Mouse (Mus musculus) heart, postnatal 4 days (tissue): Measurements from ENCODE around the gene Olfr110. TPM values are rescaled to one million over a fixed set of nuclear protein-coding genes. Genes with fewer than 3 reads are reported as not detected.
"Not testable (repeated sequence)": the region's sequence is repeated elsewhere in the genome, so short reads cannot be mapped to it uniquely, and the experiment has no call there.

Experiments
- DNase-seq: peaks from one replicate; pipeline ENCODE4 v3.0.0; 2021
- total RNA-seq, 2 experiments: library from RNA; stranded (reverse); gene quantifications; 2 replicates each; pipeline ENCODE4 v1.2.3; 2021

The Olfr110 gene
- total RNA-seq = not detected

DNA sequence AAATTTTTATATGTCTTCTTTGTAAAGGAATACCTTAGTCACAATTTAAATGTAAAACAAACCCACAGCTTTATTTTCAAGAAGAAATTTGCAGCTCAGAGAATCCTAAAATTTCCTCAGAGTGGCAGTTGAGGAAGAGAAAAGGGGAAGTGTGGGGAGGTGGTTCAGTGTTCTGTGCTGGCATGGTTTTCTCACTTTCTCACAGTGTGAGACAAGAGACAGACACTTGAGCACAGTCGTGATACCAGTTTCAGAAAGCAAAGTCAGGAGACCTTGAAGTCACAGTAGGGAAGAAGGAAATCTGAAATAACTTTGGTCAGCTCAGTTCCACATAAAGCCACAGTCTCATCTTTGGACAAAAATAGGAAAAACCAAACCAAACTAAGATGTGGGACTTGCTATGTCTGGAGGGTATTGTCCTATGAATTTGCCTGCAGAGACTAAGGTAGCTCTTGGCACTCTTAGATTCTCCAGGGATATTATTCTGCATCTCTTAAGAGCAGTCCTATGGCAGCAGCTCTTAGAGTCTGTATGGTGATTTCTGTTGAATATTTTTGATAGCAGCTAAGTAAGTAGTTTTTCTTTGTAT lies at the start of gene Olfr110:
Gene Olfr110 (plus strand): TSS at position 539 of the 589 bp plus-strand sequence.
- DNase-seq = no peak

DNA sequence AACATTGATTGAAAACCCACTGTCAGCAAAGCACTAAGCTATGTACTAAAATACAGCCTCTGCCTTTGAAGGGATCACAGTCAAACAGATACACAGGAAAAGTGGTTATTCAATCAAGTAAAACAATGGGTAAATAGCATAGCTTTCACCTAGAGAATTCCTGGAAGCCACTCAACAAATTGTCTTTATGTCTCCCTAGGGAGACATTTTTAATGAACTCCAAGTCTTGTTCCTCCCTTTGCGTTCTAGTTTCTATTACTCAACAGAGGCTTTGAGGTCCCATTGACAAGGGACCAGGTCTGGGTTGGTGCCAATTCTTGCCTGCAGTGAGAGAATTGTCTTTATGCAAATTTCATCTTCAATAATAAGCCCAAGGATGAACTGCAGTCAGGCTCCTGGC lies 47.1 kb upstream of the Olfr110 start, which contains the start of gene Olfr108:
Gene Olfr108 (plus strand): TSS at position 301 of the 400 bp plus-strand sequence.
- no peak for DNase-seq

DNA sequence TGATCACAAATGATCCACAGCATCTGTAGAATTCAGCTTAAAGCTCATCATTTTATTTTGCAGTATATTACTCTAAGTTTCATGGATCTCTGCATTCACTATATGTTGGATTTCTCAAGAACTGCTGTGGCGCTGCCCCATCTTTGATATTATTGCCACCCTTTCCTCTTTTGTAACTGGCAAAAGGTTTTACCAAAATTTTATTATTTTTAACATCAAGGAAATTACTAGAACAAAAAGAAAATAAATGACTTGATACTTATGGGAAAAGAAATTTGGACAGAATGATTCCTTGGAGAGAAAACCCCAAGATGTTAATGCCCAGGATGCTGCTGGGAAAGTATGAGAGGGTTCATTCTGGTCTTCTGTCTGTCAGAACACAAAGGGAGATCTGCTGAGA lies 33.7 kb upstream of the Olfr110 start, which contains the start of gene Olfr109:
Gene Olfr109 (plus strand): TSS at position 301 of the 400 bp plus-strand sequence.
- no peak for DNase-seq

DNA sequence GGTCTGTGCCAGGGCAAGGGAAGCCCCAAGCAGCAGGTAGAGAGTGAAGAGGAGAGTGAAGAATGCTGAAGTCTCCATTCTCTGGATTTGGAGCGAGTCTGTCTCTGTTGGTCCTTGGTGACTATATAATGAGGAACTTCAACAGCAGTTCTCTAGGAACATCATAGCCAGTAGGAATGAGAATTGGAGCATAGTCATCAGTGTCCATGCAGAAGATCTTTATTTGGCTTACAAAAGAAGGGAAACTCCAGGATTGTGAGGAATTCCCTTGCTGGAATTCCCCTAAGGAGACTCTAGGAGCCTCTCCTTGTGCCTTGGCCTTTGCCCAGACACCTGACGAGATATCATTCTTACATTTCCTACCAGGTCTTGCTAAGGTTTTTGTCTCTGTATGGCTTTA lies 8.8 kb upstream of the Olfr110 start, which contains the start of gene H2-M2:
Gene H2-M2 (minus strand): TSS at position 101 of the 400 bp plus-strand sequence.
- DNase-seq = no peak

DNA sequence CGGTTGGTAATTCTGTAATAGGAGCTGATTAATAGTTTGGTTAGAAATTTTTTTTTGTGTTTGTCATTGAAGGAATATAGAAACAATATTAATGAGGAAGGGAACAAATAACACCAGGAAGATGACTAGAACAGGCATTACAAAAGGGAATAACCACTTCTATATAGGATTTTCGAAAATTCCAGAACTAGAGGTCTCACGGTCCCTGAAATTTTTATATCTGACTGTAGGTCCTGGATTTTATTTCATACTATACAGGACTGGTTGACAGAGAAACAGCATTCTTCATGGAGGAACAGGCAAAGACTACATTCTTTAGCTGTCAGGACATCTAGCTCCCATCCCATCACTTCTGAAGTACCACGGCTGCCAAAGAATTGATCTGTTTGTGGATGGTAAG lies 15.5 kb downstream of the Olfr110 start, which contains the start of gene Olfr111:
Gene Olfr111 (plus strand): TSS at position 301 of the 400 bp plus-strand sequence.
- DNase-seq = no peak

DNA sequence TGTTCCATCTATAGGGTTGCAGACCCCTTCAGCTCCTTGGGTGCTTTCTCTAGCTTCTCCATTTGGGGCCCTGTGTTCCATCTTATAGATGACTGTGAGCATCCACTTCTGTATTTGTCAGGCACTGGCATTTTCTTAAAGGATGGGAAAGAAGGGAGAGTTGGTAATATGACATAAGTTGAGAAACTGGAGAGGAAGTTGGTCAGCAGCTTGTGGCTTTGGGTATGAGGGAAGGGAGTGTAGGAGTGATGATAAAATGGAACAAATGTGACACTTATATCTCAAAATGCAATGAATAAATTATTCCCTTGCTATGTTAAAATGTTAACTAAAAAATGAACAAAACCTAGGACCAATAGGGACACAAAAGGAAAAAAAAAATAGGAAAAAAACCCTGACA lies 32.3 kb downstream of the Olfr110 start:
- not testable (repeated sequence) for DNase-seq

DNA sequence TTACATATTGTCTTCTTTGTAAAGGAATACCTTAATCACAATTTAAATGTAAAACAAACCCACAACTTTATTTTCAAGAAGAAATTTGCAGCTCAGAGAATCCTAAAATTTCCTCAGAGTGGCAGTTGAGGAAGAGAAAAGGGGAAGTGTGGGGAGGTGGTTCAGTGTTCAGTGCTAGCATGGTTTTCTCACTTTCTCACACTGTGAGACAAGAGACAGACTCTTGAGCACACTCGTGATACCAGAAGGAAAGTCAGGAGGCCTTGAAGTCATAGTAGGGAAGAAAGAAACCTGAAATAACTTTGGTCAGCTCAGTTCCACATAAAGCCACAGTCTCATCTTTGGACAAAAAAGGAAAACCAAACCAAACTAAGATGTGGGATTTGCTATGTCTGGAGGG lies 33.2 kb downstream of the Olfr110 start:
- not testable (repeated sequence) for DNase-seq

DNA sequence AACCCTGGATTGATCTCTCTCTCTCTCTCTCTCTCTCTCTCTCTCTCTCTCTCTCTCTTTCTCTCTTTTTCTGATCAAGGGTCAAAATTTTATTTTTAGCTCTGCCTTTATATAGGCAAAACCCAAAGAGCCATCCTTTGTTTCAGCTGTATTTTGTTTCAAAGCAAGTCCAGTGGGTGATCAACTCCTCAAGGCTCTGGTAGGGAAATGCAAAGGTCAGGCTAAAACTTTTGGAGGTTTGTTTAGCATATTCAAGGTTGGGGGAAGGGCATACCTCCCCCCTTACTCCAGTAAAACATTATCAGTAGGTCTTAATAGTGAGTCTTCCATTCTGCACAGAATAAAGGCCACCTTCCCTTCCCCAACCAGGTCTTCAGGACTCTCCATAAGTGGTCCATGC lies 42.9 kb downstream of the Olfr110 start:
- DNase-seq = no peak

DNA sequence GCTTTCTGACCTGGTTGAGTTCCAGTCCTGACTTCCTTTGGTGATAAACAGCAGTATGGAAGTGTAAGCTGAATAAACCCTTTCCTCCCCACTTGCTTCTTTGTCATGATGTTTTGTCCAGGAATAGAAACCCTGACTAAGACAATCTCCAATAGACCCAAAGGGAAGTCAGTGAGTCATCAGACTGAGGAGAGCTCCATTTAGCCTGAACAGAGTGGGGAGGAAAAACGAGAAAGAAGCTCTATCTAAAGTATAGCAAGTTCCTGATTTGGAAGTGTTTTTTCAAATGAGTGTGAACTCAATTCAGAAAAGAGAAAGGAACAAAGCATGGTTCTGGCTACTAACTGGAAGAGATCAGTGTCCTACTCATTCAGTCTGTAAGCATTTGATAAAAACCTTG lies 46.1 kb downstream of the Olfr110 start:
- DNase-seq = not testable (repeated sequence)

DNA sequence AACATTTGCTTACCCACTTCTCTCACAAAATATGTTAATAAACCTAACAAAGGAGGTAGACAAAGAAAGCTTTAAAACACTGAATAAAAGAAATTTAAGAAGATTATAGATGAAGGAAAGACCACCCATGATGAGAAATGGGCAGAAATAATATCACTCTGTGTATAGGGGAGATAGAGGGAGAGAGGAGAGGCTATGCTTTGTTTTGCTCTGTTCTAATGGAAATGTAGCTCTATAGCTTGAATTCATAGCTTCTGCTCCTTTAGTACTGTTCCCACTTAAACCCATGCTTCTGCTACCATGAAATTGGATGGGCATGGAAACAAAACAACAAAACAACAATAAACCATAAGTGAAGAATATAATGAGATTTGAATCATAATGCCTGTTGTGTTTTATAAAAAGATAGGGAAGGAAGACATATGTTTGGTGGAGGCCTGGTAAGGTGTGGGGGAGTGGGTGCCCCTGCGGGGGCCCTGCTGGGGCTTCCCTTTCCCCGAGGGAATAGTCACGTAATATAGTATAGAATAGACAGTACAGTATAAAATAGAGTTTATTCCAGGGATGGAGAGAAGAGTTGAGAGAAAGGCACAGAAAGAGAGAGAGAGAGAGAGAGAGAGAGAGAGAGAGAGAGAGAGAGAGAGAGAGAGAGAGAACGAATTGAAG lies 49.3 kb downstream of the Olfr110 start:
- DNase-seq = no peak

DNA sequence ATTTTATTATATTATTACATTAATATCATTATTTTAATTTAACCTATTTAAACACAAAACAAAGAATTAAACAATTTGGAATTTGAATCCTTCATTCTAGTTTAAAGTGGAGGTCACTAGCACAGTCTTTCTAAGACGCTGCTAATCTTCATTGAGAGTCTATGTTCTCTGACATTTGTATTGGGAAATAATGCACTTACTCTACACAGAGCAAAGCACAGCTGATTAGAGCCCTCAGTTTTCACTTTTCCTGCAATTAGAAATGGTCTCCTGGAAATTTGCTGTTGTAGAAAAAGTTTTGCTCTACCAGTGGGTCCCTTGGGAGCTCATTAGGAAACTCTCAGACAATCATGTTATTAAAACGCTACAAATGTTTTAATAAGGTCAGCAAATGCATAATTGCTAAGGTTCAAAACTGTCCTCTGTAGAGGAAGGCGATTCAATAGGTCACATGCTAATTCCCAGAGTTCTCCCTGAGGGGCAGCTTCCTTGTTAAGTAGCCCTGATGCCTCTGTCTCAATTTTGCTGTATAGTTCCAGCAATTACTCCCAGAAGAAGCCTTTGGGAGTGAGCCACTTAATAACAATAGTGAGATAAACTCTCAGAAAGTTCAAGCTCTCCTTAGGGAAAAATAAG lies 51.6 kb downstream of the Olfr110 start:
- no peak for DNase-seq

Other genes with a start within 250 kb of the Olfr110 start
- gene Olfr98, start 228.7 kb upstream of the Olfr110 start, total RNA-seq = not detected
- 1 to 10 TPM; 1.5 to 2.0 TPM for gene H2-M3, start 222.2 kb upstream of the Olfr110 start, total RNA-seq
- not detected for gene Olfr99, start 209.0 kb upstream of the Olfr110 start, total RNA-seq
- not detected for gene Olfr101, start 188.2 kb upstream of the Olfr110 start, total RNA-seq
- gene Olfr102, start 175.4 kb upstream of the Olfr110 start, total RNA-seq = not detected
- not detected for gene Olfr103, start 152.8 kb upstream of the Olfr110 start, total RNA-seq
- gene Olfr104-ps, start 132.9 kb upstream of the Olfr110 start, total RNA-seq = not detected
- not detected for gene Olfr105-ps, start 113.4 kb upstream of the Olfr110 start, total RNA-seq
- gene Olfr106-ps, start 102.1 kb upstream of the Olfr110 start, total RNA-seq = not detected
- not detected for gene Olfr107, start 93.2 kb upstream of the Olfr110 start, total RNA-seq
- not detected for gene Olfr108, start 47.0 kb upstream of the Olfr110 start, total RNA-seq
- not detected for gene Olfr109, start 33.6 kb upstream of the Olfr110 start, total RNA-seq
- gene H2-M2, start 8.9 kb upstream of the Olfr110 start, total RNA-seq = not detected
- not detected for gene Olfr111, start 15.6 kb downstream of the Olfr110 start, total RNA-seq
- not detected for gene Olfr112, start 77.0 kb downstream of the Olfr110 start, total RNA-seq
- gene Olfr113, start 85.2 kb downstream of the Olfr110 start, total RNA-seq = not detected
- not detected for gene Olfr114, start 100.3 kb downstream of the Olfr110 start, total RNA-seq
- not detected for gene Olfr115, start 134.6 kb downstream of the Olfr110 start, total RNA-seq
- not detected for gene Olfr116, start 134.7 kb downstream of the Olfr110 start, total RNA-seq
- not detected for gene Olfr117, start 171.3 kb downstream of the Olfr110 start, total RNA-seq
- not detected for gene Olfr118, start 174.5 kb downstream of the Olfr110 start, total RNA-seq
- not detected for gene Olfr119, start 204.1 kb downstream of the Olfr110 start, total RNA-seq
- gene Olfr120, start 229.3 kb downstream of the Olfr110 start, total RNA-seq = not detected